Mouse (Mus musculus): ENCODE data around the gene AC134908.4. TPM values are rescaled to one million over a fixed set of nuclear protein-coding genes. Genes with fewer than 3 reads are reported as not detected.

The AC134908.4 gene
- polyA plus RNA-seq, 1 experiment from 2014 or later: 1.9 TPM

GRCm38 (mm10) chr17:25796211-25796771 lies 832 bp upstream of the AC134908.4 start:
- Histone ChIP-seq H3K36me3 (no peaks in the 10 kb centered on the region), H3K9ac (peak overlapping the region; percentile 73), H3K27ac (replicated peaks) (peak overlapping the region; percentile 81), H3K27me3 (no peaks in the 10 kb centered on the region), H3K9me3 (no peaks in the 10 kb centered on the region), H3K4me1 (replicated peaks) (peaks cover 58% of the 10 kb centered on the region), H3K4me3 (peak overlapping the region; percentile 65), H3K4me2 (peak overlapping the region; percentile 92)
- no peak for ATAC-seq (ENCODE audit: low read depth)
- WGBS: 1% methylated on average over 37 of the region's 37 CpGs

GRCm38 (mm10) chr17:25794998-25795397 lies 461 bp downstream of the AC134908.4 start:
- Histone ChIP-seq H3K27ac (replicated peaks) (peak overlapping the region; percentile 92), H3K9ac (peak overlapping the region; percentile 73), H3K27me3 (no peaks in the 10 kb centered on the region), H3K4me3 (peak overlapping the region; percentile 65), H3K9me3 (no peaks in the 10 kb centered on the region), H3K4me2 (peak overlapping the region; percentile 92), H3K36me3 (peaks cover under 1% of the 10 kb centered on the region; the same call in 1 of the 2 replicates), H3K4me1 (replicated peaks) (peaks cover 68% of the 10 kb centered on the region)
- WGBS: 51% methylated on average over 17 of the region's 17 CpGs
- ATAC-seq (ENCODE audit: low read depth): no peak

- Histone ChIP-seq H3K4me1 (replicated peaks) (peaks cover 68% of the 10 kb centered on the region), H3K36me3 (peaks cover 8% of the 10 kb centered on the region), H3K4me3 (peak overlapping the region; percentile 65; the same call in 1 of the 2 replicates), H3K9ac (peak overlapping the region; percentile 73; the same call in 1 of the 2 replicates), H3K4me2 (peak overlapping the region; percentile 92), H3K27ac (replicated peaks) (peak overlapping the region; percentile 92), H3K9me3 (no peaks in the 10 kb centered on the region), H3K27me3 (no peaks in the 10 kb centered on the region)
- WGBS: 12% methylated on average over 13 of the region's 13 CpGs
- ATAC-seq (ENCODE audit: low read depth): no peak
Measured at GRCm38 (mm10) chr17:25794197-25794596, 1.3 kb downstream of the AC134908.4 start.

GRCm38 (mm10) chr17:25792615-25793014 lies 2.8 kb downstream of the AC134908.4 start, which contains the start of gene Fam173a:
Fam173a (minus strand) TSS chr17:25792901.
- Histone ChIP-seq H3K27ac (replicated peaks) (peak within 1 kb of the TSS; percentile 92), H3K4me1 (replicated peaks) (peaks cover 67% of the 10 kb centered on the region), H3K9ac (peak within 1 kb of the TSS; percentile 86), H3K36me3 (peaks cover 22% of the 10 kb centered on the region), H3K27me3 (no peaks in the 10 kb centered on the region), H3K4me2 (peak within 1 kb of the TSS; percentile 92), H3K9me3 (no peaks in the 10 kb centered on the region), H3K4me3 (peak within 1 kb of the TSS; percentile 84)
- peak; percentile 33; the same call in 1 of the 2 replicates for ATAC-seq (ENCODE audit: low read depth)
- 0% methylated on average over 14 of the region's 14 CpGs for WGBS

GRCm38 (mm10) chr17:25791843-25792527 lies 3.5 kb downstream of the AC134908.4 start:
- peaks cover 61% of the 10 kb centered on the region for H3K4me1 ChIP-seq (replicated peaks)
- under 1% methylated on average over 45 of the region's 45 CpGs for WGBS
- no peaks in the 10 kb centered on the region for H3K9me3 ChIP-seq

GRCm38 (mm10) chr17:25791320-25791842 lies 4.1 kb downstream of the AC134908.4 start:
- Histone ChIP-seq H3K27me3 (no peaks in the 10 kb centered on the region), H3K4me2 (peak overlapping the region; percentile 92), H3K9me3 (no peaks in the 10 kb centered on the region), H3K27ac (replicated peaks) (peak overlapping the region; percentile 92), H3K36me3 (peaks cover 30% of the 10 kb centered on the region), H3K4me3 (peak overlapping the region; percentile 84), H3K4me1 (replicated peaks) (peaks cover 55% of the 10 kb centered on the region), H3K9ac (peak overlapping the region; percentile 86)
- WGBS: 28% methylated on average over 19 of the region's 19 CpGs
- ATAC-seq (ENCODE audit: low read depth): 0 out of 2 replicates have a peak, but pooled peaks have one; percentile 6

More at GRCm38 (mm10) chr17:25791843-25792527, 3.5 kb downstream of the AC134908.4 start:
- Histone ChIP-seq H3K27me3 (no peaks in the 10 kb centered on the region), H3K4me2 (peak overlapping the region; percentile 92), H3K36me3 (peaks cover 28% of the 10 kb centered on the region), H3K4me3 (peak overlapping the region; percentile 84), H3K27ac (replicated peaks) (peak overlapping the region; percentile 92), H3K9ac (peak overlapping the region; percentile 86)
- peak; percentile 41 for ATAC-seq (ENCODE audit: low read depth)

GRCm38 (mm10) chr17:25786781-25787504 lies 8.5 kb downstream of the AC134908.4 start:
- WGBS: 91% methylated on average over 9 of the region's 9 CpGs
- H3K4me3 ChIP-seq: no peak overlapping the region
- H3K36me3 ChIP-seq: peaks cover 53% of the 10 kb centered on the region
- ATAC-seq (ENCODE audit: low read depth): no peak
- H3K4me1 ChIP-seq (replicated peaks): peaks cover 42% of the 10 kb centered on the region
- H3K27me3 ChIP-seq: no peaks in the 10 kb centered on the region
- no peak overlapping the region for H3K9ac ChIP-seq
- no peak overlapping the region for H3K27ac ChIP-seq (replicated peaks)
- no peak overlapping the region for H3K4me2 ChIP-seq
- no peaks in the 10 kb centered on the region for H3K9me3 ChIP-seq

- H3K36me3 ChIP-seq: peaks cover 60% of the 10 kb centered on the region
Measured at GRCm38 (mm10) chr17:25786280-25786679, 9.2 kb downstream of the AC134908.4 start, which contains the start of gene Ccdc78. Ccdc78 (plus strand) TSS chr17:25786580.

GRCm38 (mm10) chr17:25785281-25785745 lies 10.1 kb downstream of the AC134908.4 start, which contains the start of gene Haghl:
Haghl (minus strand) TSS chr17:25785673.
- peak within 1 kb of the TSS; percentile 89 for H3K27ac ChIP-seq (replicated peaks)
- peak; percentile 77 for ATAC-seq (ENCODE audit: low read depth)

More at GRCm38 (mm10) chr17:25786280-25786679, 9.2 kb downstream of the AC134908.4 start, which contains the start of gene Ccdc78:
- peak within 1 kb of the TSS; percentile 68 for H3K4me3 ChIP-seq
- no peak for ATAC-seq (ENCODE audit: low read depth)
- WGBS: 85% methylated on average over 3 of the region's 3 CpGs
- H3K27me3 ChIP-seq: no peaks in the 10 kb centered on the region
- H3K27ac ChIP-seq (replicated peaks): peak within 1 kb of the TSS; percentile 89
- H3K9ac ChIP-seq: peak within 1 kb of the TSS; percentile 89
- H3K4me2 ChIP-seq: peak within 1 kb of the TSS; percentile 95
- H3K9me3 ChIP-seq: no peaks in the 10 kb centered on the region
- peaks cover 36% of the 10 kb centered on the region for H3K4me1 ChIP-seq (replicated peaks)

GRCm38 (mm10) chr17:25783861-25784574 lies 11.4 kb downstream of the AC134908.4 start:
- H3K27ac ChIP-seq (replicated peaks): peak overlapping the region; percentile 89; the same call in 1 of the 2 replicates
- peak overlapping the region; percentile 95 for H3K4me2 ChIP-seq
- ATAC-seq (ENCODE audit: low read depth): no peak
- 82% methylated on average over 15 of the region's 15 CpGs for WGBS
- peaks cover 70% of the 10 kb centered on the region for H3K36me3 ChIP-seq
- H3K9ac ChIP-seq: peak overlapping the region; percentile 89
- peak overlapping the region; percentile 68 for H3K4me3 ChIP-seq
- H3K9me3 ChIP-seq: no peaks in the 10 kb centered on the region
- H3K27me3 ChIP-seq: no peaks in the 10 kb centered on the region
- peaks cover 26% of the 10 kb centered on the region for H3K4me1 ChIP-seq (replicated peaks)

More at GRCm38 (mm10) chr17:25785281-25785745, 10.1 kb downstream of the AC134908.4 start, which contains the start of gene Haghl:
- Histone ChIP-seq H3K27me3 (no peaks in the 10 kb centered on the region), H3K9ac (peak within 1 kb of the TSS; percentile 89), H3K4me3 (peak within 1 kb of the TSS; percentile 68), H3K9me3 (no peaks in the 10 kb centered on the region), H3K36me3 (peaks cover 69% of the 10 kb centered on the region), H3K4me1 (replicated peaks) (peaks cover 27% of the 10 kb centered on the region), H3K4me2 (peak within 1 kb of the TSS; percentile 95)
- under 1% methylated on average over 23 of the region's 23 CpGs for WGBS

- peaks cover 26% of the 10 kb centered on the region for H3K4me1 ChIP-seq (replicated peaks)
- no peaks in the 10 kb centered on the region for H3K27me3 ChIP-seq
- H3K4me2 ChIP-seq: peak overlapping the region; percentile 95
- H3K36me3 ChIP-seq: peaks cover 63% of the 10 kb centered on the region
- H3K27ac ChIP-seq (replicated peaks): no peak overlapping the region
- H3K9ac ChIP-seq: peak overlapping the region; percentile 89; the same call in 1 of the 2 replicates
- H3K4me3 ChIP-seq: no peak overlapping the region; the same call in 1 of the 2 replicates
- 59% methylated on average over 7 of the region's 7 CpGs for WGBS
- H3K9me3 ChIP-seq: no peaks in the 10 kb centered on the region
- ATAC-seq (ENCODE audit: low read depth): no peak
Measured at GRCm38 (mm10) chr17:25783086-25783485, 12.4 kb downstream of the AC134908.4 start.
